Mouse (Mus musculus) gastrocnemius, adult 8-10 months (tissue): ENCODE results near the gene Gm45021. TPM values are rescaled to one million over a fixed set of nuclear protein-coding genes. Genes with fewer than 3 reads are reported as not detected.
A peak's percentile ranks its signal among the peaks of the same experiment; 100 is the strongest.

ENCODE experiments used
- DNase-seq, 2 experiments: peaks; one replicate each; pipeline ENCODE4 v3.0.0; 2022; ENCODE audit warnings: low spot score in 2 of 2
- total RNA-seq, 4 experiments: library from RNA; stranded (reverse); gene quantifications; 2 replicates each; pipeline ENCODE4 v1.2.4; 2022

Gene Gm45021
- total RNA-seq, 4 experiments from 2014 or later = not detected

GRCm38 (mm10) chr6:48572572-48573061 is 16.8 kb upstream of the Gm45021 start, which contains the start of gene Rarres2:
Gene Rarres2, minus strand, starts transcription at chr6:48572789.
- peak in 1 of 2 experiments; percentile 49 for DNase-seq

GRCm38 (mm10) chr6:48573280-48573679 is 16.1 kb upstream of the Gm45021 start:
- DNase-seq = no peak

GRCm38 (mm10) chr6:48573981-48574380 is 15.4 kb upstream of the Gm45021 start:
- DNase-seq = no peak

GRCm38 (mm10) chr6:48578736-48579135 is 10.7 kb upstream of the Gm45021 start:
- DNase-seq = no peak

- no peak for DNase-seq
These were observed 10.2 kb upstream of the Gm45021 start for GRCm38 (mm10) chr6:48579215-48579648.

GRCm38 (mm10) chr6:48581257-48581656 is 8.2 kb upstream of the Gm45021 start:
- no peak for DNase-seq

- no peak for DNase-seq
These were observed 7.4 kb upstream of the Gm45021 start for GRCm38 (mm10) chr6:48582037-48582436.

GRCm38 (mm10) chr6:48591221-48591845 is 1.9 kb downstream of the Gm45021 start:
- DNase-seq = no peak

GRCm38 (mm10) chr6:48591871-48592270 is 2.5 kb downstream of the Gm45021 start:
- DNase-seq = no peak

- DNase-seq = peak; percentile 92 to 93
These were observed 4.0 kb downstream of the Gm45021 start, which contains the start of the genes Repin1 and Gm44965 for GRCm38 (mm10) chr6:48593158-48594042. Gene Repin1, plus strand, starts transcription at chr6:48593883. Gene Gm44965, plus strand, starts transcription at chr6:48593941.

GRCm38 (mm10) chr6:48594043-48594738 is 4.8 kb downstream of the Gm45021 start:
- DNase-seq = peak; percentile 27 to 40

- DNase-seq = no peak
These were observed 5.9 kb downstream of the Gm45021 start for GRCm38 (mm10) chr6:48595278-48595677.

GRCm38 (mm10) chr6:48596545-48597232 is 7.3 kb downstream of the Gm45021 start:
- DNase-seq = no peak

- no peak for DNase-seq
These were observed 7.8 kb downstream of the Gm45021 start for GRCm38 (mm10) chr6:48597233-48597625.

- no peak for DNase-seq
These were observed 11.2 kb downstream of the Gm45021 start for GRCm38 (mm10) chr6:48600594-48600993.

- DNase-seq = peak; percentile 96 to 98
These were observed 12.1 kb downstream of the Gm45021 start, which contains the start of gene Zfp775 for GRCm38 (mm10) chr6:48601271-48602079. Gene Zfp775, plus strand, starts transcription at chr6:48602063.

- DNase-seq = no peak
These were observed 12.8 kb downstream of the Gm45021 start for GRCm38 (mm10) chr6:48602080-48602741.

GRCm38 (mm10) chr6:48608124-48608523 is 18.7 kb downstream of the Gm45021 start:
- no peak for DNase-seq

- DNase-seq = no peak
These were observed 20.1 kb downstream of the Gm45021 start for GRCm38 (mm10) chr6:48609512-48609911.
